10 mouse cellular contexts compared by ENCODE assay signal in genomic region chr8:92137091-92137882, GRCm38 (mm10).
A peak's percentile ranks its signal among the peaks of the same experiment; 100 is the strongest.
DNase-seq lines count a peak whose midpoint lies in the region; ATAC-seq lines count a peak whose summit lies in the region.
"Had no signal": no experiment of that assay in that cellular context is flagged by ENCODE, and none has a peak within 500 bp of the region (broad histone marks: within the 10 kb centered on the region; RNA-seq: fewer than 3 reads in every experiment).

No protein-coding gene starts in this region.

- H3K4me2 ChIP-seq in lung, embryonic 16.5 days (ENCODE audit: low read depth, low read length): peak overlapping the region; percentile 35; the same call in 1 of the 2 replicates
- H3K4me2 ChIP-seq in midbrain, embryonic 13.5 days (replicated peaks): 0 out of 2 replicates have a peak overlapping the region, but pooled peaks have one; percentile 7

- 10% methylated on average over 17 of the region's 17 CpGs for WGBS in lung, embryonic 16.5 days
- WGBS in midbrain, embryonic 13.5 days: 18% methylated on average over 17 of the region's 17 CpGs

- DNase-seq in adrenal gland, adult (ENCODE audit: inconsistent age in 2 of 2, low spot score in 1 of 2): peak; percentile 11 to 30
- no peak for DNase-seq in adrenal gland, postnatal 10 days
- DNase-seq in lung, postnatal 14 days: no peak
- DNase-seq in kidney, adult 8-10 months: peak; percentile 9 to 11
- no peak for DNase-seq in urinary bladder, postnatal 25 days (ENCODE audit: low spot score)
- no peak for DNase-seq in frontal cortex, postnatal 25 days (ENCODE audit: low spot score in 2 of 2)
- DNase-seq: left cerebral cortex, postnatal 4 days had no signal

- ATAC-seq in lung, embryonic 16.5 days (ENCODE audit: low read depth): peak; percentile 71
- no peak for ATAC-seq in midbrain, embryonic 13.5 days
- ATAC-seq: Patski had no signal

- H3K4me1 ChIP-seq in lung, embryonic 16.5 days (replicated peaks; ENCODE audit: control insufficient read depth, insufficient read depth, low read length): peaks cover 14% of the 10 kb centered on the region; the same call in 1 of the 2 replicates
- H3K4me1 ChIP-seq in midbrain, embryonic 13.5 days (replicated peaks): peaks cover 47% of the 10 kb centered on the region

- peaks cover 4% of the 10 kb centered on the region; the same call in 1 of the 2 replicates for H3K27me3 ChIP-seq in lung, embryonic 16.5 days (ENCODE audit: control insufficient read depth, insufficient read depth, low read depth, low read length)
- peaks cover 49% of the 10 kb centered on the region for H3K27me3 ChIP-seq in midbrain, embryonic 13.5 days

- H3K36me3 ChIP-seq in lung, embryonic 16.5 days (ENCODE audit: control insufficient read depth, insufficient read depth, low read length): no peaks in the 10 kb centered on the region
- no peaks in the 10 kb centered on the region for H3K36me3 ChIP-seq in midbrain, embryonic 13.5 days

- peaks cover 3% of the 10 kb centered on the region; the same call in 1 of the 2 replicates for H3K9me3 ChIP-seq in lung, embryonic 16.5 days (ENCODE audit: control insufficient read depth, low read length)
- no peaks in the 10 kb centered on the region for H3K9me3 ChIP-seq in midbrain, embryonic 13.5 days

- no peak overlapping the region for H3K4me3 ChIP-seq in lung, embryonic 16.5 days (ENCODE audit: low read length)
- H3K4me3 ChIP-seq in midbrain, embryonic 13.5 days (replicated peaks): no peak overlapping the region

- peak overlapping the region; percentile 64 for H3K27ac ChIP-seq in lung, embryonic 16.5 days (ENCODE audit: low read length)
- H3K27ac ChIP-seq in midbrain, embryonic 13.5 days: no peak overlapping the region; the same call in 1 of the 2 replicates

- no peak overlapping the region for H3K9ac ChIP-seq in lung, embryonic 16.5 days (ENCODE audit: low read length)
- no peak overlapping the region for H3K9ac ChIP-seq in midbrain, embryonic 13.5 days (replicated peaks)

Comparison
In these comparisons a context has a peak if more than half of its experiments do, and no peak if none do; other contexts are left out.
1. DNase-seq: peak in adrenal gland, adult (2 of 2) and kidney, adult 8-10 months (2 of 2); none in adrenal gland, postnatal 10 days (single experiment), lung, postnatal 14 days (single experiment), urinary bladder, postnatal 25 days (single experiment) and frontal cortex, postnatal 25 days (0 of 2).